Mouse (Mus musculus) mouse trophoblast stem cell (cell line): ENCODE measurements around the gene Cfap43.

Experiments
- in situ Hi-C, 2 experiments: fragments of 300-500 bp; cut with MseI, MboI; formaldehyde crosslinking; loops; 2 replicates in 1 of 2; 3 replicates in 1 of 2; pipeline ENCODE4 v1.15.1; 2025

The Cfap43 gene

GRCm38 (mm10) chr19:47919126-47919965, at the start of gene Cfap43, which contains the start of gene Itprip:
TSS of gene Cfap43 (minus strand) at chr19:47919287.
TSS of gene Itprip (minus strand) at chr19:47919299.
- in situ Hi-C loops, result no loop called here

GRCm38 (mm10) chr19:47958181-47958580, 39.1 kb upstream of the Cfap43 start:
- in situ Hi-C loops, result no loop called here

GRCm38 (mm10) chr19:47953169-47953568, 34.1 kb upstream of the Cfap43 start:
- in situ Hi-C loops, result no loop called here

- in situ Hi-C loops, result no loop called here
Observed at GRCm38 (mm10) chr19:47950946-47951345, 31.9 kb upstream of the Cfap43 start.

GRCm38 (mm10) chr19:47946821-47947465, 27.9 kb upstream of the Cfap43 start:
- in situ Hi-C loops, result no loop called here

- in situ Hi-C loops, result no loop called here
Observed at GRCm38 (mm10) chr19:47939361-47939760, 20.3 kb upstream of the Cfap43 start.

GRCm38 (mm10) chr19:47937443-47938406, 18.6 kb upstream of the Cfap43 start, which contains the start of gene Cfap58:
TSS of gene Cfap58 (plus strand) at chr19:47937675.
- in situ Hi-C loops, result no loop called here

GRCm38 (mm10) chr19:47936938-47937337, 17.9 kb upstream of the Cfap43 start:
- in situ Hi-C loops, result no loop called here

GRCm38 (mm10) chr19:47936490-47936889, 17.4 kb upstream of the Cfap43 start:
- in situ Hi-C loops, result no loop called here

GRCm38 (mm10) chr19:47935530-47935929, 16.4 kb upstream of the Cfap43 start:
- in situ Hi-C loops, result no loop called here

- in situ Hi-C loops, result loop anchor here in 1 of 2 experiments (5.0 kb wide), 1 partner anchor 52 kb away; no protein-coding TSS in a partner anchor
Observed at GRCm38 (mm10) chr19:47934636-47935238, 15.7 kb upstream of the Cfap43 start.

GRCm38 (mm10) chr19:47934146-47934545, 15.1 kb upstream of the Cfap43 start:
- in situ Hi-C loops, result loop anchor here in 1 of 2 experiments (5.0 kb wide), 1 partner anchor 52 kb away; no protein-coding TSS in a partner anchor

GRCm38 (mm10) chr19:47931982-47932638, 13.0 kb upstream of the Cfap43 start:
- in situ Hi-C loops, result loop anchor here in 1 of 2 experiments (5.0 kb wide), 1 partner anchor 50 kb away; no protein-coding TSS in a partner anchor

- in situ Hi-C loops, result loop anchor here in 1 of 2 experiments (5.0 kb wide), 1 partner anchor 47 kb away; no protein-coding TSS in a partner anchor
Observed at GRCm38 (mm10) chr19:47929043-47929442, 10.0 kb upstream of the Cfap43 start.

GRCm38 (mm10) chr19:47927032-47927431, 7.9 kb upstream of the Cfap43 start:
- in situ Hi-C loops, result loop anchor here in 1 of 2 experiments (5.0 kb wide), 1 partner anchor 45 kb away; no protein-coding TSS in a partner anchor

- in situ Hi-C loops, result loop anchor here in 1 of 2 experiments (5.0 kb wide), 1 partner anchor 44 kb away; no protein-coding TSS in a partner anchor
Observed at GRCm38 (mm10) chr19:47925819-47926218, 6.7 kb upstream of the Cfap43 start.

GRCm38 (mm10) chr19:47919966-47920375, 884 bp upstream of the Cfap43 start:
- in situ Hi-C loops, result no loop called here

- in situ Hi-C loops, result no loop called here
Observed at GRCm38 (mm10) chr19:47918455-47919101, 509 bp downstream of the Cfap43 start.

GRCm38 (mm10) chr19:47918016-47918415, 1.1 kb downstream of the Cfap43 start:
- in situ Hi-C loops, result no loop called here
